Mouse (Mus musculus) heart, embryonic 13.5 days (tissue): ENCODE measurements around the gene Pip. TPM values are rescaled to one million over a fixed set of nuclear protein-coding genes. Genes with fewer than 3 reads are reported as not detected.

Experiments
- ATAC-seq: fragments of 200-750 bp; cut with Nextera tagmentation; 2 replicates; pipeline ENCODE4 v1.8.0; 2017; ENCODE audit warnings: moderate TSS enrichment; ENCODE audit not compliant: insufficient number of reproducible peaks, low FRiP score, low TSS enrichment; ENCODE audit errors: extremely low read depth
- H3K27ac ChIP-seq: fragments of 300-500 bp; sonication (generic); replicated peaks from 2 replicates; pipeline ENCODE4 v1.5.1; 2015; ENCODE audit warnings: moderate library complexity, mild to moderate bottlenecking, inconsistent platforms
- H3K27me3 ChIP-seq: fragments of 300-500 bp; sonication (generic); replicated peaks from 2 replicates; pipeline ENCODE4 v1.6.1; 2015; ENCODE audit warnings: mild to moderate bottlenecking, inconsistent platforms
- H3K36me3 ChIP-seq: fragments of 300-500 bp; sonication (generic); 2 replicates; pipeline ENCODE4 v1.6.1; 2015; ENCODE audit warnings: mild to moderate bottlenecking, inconsistent platforms
- H3K4me1 ChIP-seq: fragments of 300-500 bp; sonication (generic); 2 replicates; pipeline ENCODE4 v1.6.1; 2015; ENCODE audit warnings: inconsistent platforms
- H3K4me2 ChIP-seq: fragments of 300-500 bp; sonication (generic); 2 replicates; pipeline ENCODE4 v1.6.1; 2015; ENCODE audit warnings: inconsistent platforms, mild to moderate bottlenecking, moderate library complexity
- H3K4me3 ChIP-seq: fragments of 300-500 bp; sonication (generic); 2 replicates; pipeline ENCODE4 v1.5.1; 2015; ENCODE audit warnings: moderate library complexity, mild to moderate bottlenecking, inconsistent platforms
- H3K9ac ChIP-seq: fragments of 300-500 bp; sonication (generic); 2 replicates; pipeline ENCODE4 v1.6.1; 2015; ENCODE audit warnings: inconsistent platforms, mild to moderate bottlenecking, moderate library complexity
- H3K9me3 ChIP-seq: fragments of 300-500 bp; sonication (generic); 2 replicates; pipeline ENCODE4 v1.6.1; 2016; ENCODE audit warnings: inconsistent platforms
- WGBS: fragments of 180-500 bp; shearing (Covaris S2); methylation state at CpG from one replicate; pipeline ENCODE4 v1.1.7; 2015; ENCODE audit warnings: mixed read lengths; 5-methylcytosine and 5-hydroxymethylcytosine counted together
- polyA plus RNA-seq: library from polyadenylated mRNA; unstranded; fragments of >200 nt; fragmentation: Nextera tagmentation; extraction: Ambion mirVana; gene quantifications from 2 replicates; pipeline ENCODE4 v1.2.1, GENCODE M21; 2015

The Pip gene
- not detected in 2 replicates for polyA plus RNA-seq

DNA sequence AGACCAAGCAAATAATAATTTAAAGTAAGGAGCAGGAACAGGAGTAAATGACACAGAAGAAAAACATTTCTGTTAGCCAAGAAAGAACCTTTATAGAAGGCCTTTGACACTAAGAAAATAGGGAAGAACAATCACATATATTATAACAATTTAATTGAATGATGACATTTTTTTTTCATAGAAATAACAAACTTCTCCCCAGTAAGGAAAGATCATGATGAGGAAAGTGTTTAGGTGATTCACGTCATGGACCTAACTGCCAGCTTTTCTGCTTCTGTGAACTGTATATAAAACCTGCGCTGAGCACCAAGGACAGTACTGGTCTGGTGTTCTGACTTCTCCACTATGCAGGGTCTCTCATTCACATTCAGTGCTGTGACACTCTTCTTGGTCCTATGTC, at the start of gene Pip:
Gene Pip (plus strand): TSS at position 301 of the 400 bp plus-strand sequence.
- no peak for ATAC-seq

GRCm38 (mm10) chr6:41824086-41824485, 23.2 kb upstream of the Pip start:
- no peaks in the 10 kb centered on the region for H3K4me1 ChIP-seq
- H3K9ac ChIP-seq = no peak overlapping the region
- no peak for ATAC-seq
- no peaks in the 10 kb centered on the region; the same call in 1 of the 2 replicates for H3K9me3 ChIP-seq
- H3K27me3 ChIP-seq = no peaks in the 10 kb centered on the region
- H3K4me3 ChIP-seq = no peak overlapping the region
- H3K4me2 ChIP-seq = no peak overlapping the region
- no peaks in the 10 kb centered on the region for H3K36me3 ChIP-seq
- no peak overlapping the region for H3K27ac ChIP-seq

More for the DNA sequence above, at the start of gene Pip:
- H3K36me3 ChIP-seq = no peaks in the 10 kb centered on the region
- H3K9me3 ChIP-seq = no peaks in the 10 kb centered on the region
- H3K4me2 ChIP-seq = no peak within 1 kb of the TSS
- H3K9ac ChIP-seq = no peak within 1 kb of the TSS
- no peak within 1 kb of the TSS for H3K27ac ChIP-seq
- H3K4me3 ChIP-seq = no peak within 1 kb of the TSS
- H3K4me1 ChIP-seq = no peaks in the 10 kb centered on the region
- no peaks in the 10 kb centered on the region for H3K27me3 ChIP-seq
- WGBS = 66% methylated on average over 2 of the region's 2 CpGs

DNA sequence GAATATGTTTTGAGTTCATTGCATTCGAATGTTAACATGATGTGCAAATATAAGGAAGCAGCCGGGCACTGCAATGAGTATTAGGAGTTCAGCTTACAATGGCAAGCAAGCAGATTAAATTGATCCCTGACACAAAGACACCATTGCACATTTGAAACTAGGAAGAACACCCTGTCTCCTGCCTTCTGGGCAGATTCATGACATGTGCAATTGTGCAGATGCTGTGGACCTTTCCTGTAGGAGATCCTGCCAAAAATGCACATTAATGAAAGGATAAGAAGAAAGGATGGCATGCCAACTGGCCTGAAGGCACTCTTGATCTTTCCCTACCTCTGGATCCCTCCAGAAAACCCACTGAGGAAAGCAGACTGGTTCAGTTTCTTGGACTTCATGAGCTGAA, 17.8 kb upstream of the Pip start:
- H3K36me3 ChIP-seq = no peaks in the 10 kb centered on the region
- H3K4me2 ChIP-seq = no peak overlapping the region
- no peaks in the 10 kb centered on the region for H3K4me1 ChIP-seq
- H3K9me3 ChIP-seq = no peaks in the 10 kb centered on the region
- no peak overlapping the region for H3K4me3 ChIP-seq
- ATAC-seq = no peak
- WGBS = 74% methylated on average over 2 of the region's 2 CpGs
- no peak overlapping the region for H3K27ac ChIP-seq
- no peak overlapping the region for H3K9ac ChIP-seq
- no peaks in the 10 kb centered on the region for H3K27me3 ChIP-seq

- no peak for ATAC-seq
- WGBS = 71% methylated on average over 3 of the region's 3 CpGs
These were observed 5.4 kb downstream of the Pip start, which contains the start of gene Sval2 for GRCm38 (mm10) chr6:41852689-41853088. Gene Sval2 (plus strand): TSS chr6:41852989.

DNA sequence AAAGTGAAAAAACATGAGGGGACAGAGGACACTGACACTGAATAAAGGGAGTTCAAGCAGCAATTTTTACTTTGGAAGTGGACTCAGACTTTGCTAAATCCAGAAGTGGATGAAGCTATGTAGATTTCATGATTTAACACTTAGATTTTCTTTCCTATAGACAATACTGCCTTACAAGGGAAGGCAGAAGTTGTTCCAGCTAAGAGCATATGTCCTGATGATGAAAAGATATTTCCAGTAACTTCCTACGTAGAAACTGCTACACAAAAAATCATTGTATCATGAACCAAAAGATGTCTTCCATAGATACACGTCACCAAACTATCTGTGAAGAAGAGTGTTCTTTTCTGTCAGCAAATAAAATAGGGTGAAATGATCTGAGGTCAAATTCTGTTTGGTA, 16.7 kb downstream of the Pip start:
- WGBS = 61% methylated on average over 2 of the region's 2 CpGs
- no peaks in the 10 kb centered on the region for H3K4me1 ChIP-seq
- no peaks in the 10 kb centered on the region for H3K27me3 ChIP-seq
- H3K27ac ChIP-seq = no peak overlapping the region
- no peak overlapping the region for H3K9ac ChIP-seq
- H3K4me2 ChIP-seq = no peak overlapping the region
- no peak for ATAC-seq
- H3K36me3 ChIP-seq = no peaks in the 10 kb centered on the region
- H3K9me3 ChIP-seq = no peaks in the 10 kb centered on the region
- H3K4me3 ChIP-seq = no peak overlapping the region

More at GRCm38 (mm10) chr6:41852689-41853088, 5.4 kb downstream of the Pip start, which contains the start of gene Sval2:
- no peaks in the 10 kb centered on the region for H3K4me1 ChIP-seq
- H3K4me2 ChIP-seq = no peak within 1 kb of the TSS
- no peak within 1 kb of the TSS for H3K27ac ChIP-seq
- H3K27me3 ChIP-seq = no peaks in the 10 kb centered on the region
- H3K9me3 ChIP-seq = no peaks in the 10 kb centered on the region
- no peak within 1 kb of the TSS for H3K4me3 ChIP-seq
- H3K36me3 ChIP-seq = no peaks in the 10 kb centered on the region
- H3K9ac ChIP-seq = no peak within 1 kb of the TSS

Other genes starting within 250 kb of the Pip start
- 3.5 and 5.3 TPM in 2 replicates for gene Ephb6, start 242.1 kb upstream of the Pip start, polyA plus RNA-seq
- gene Trpv6, start 211.1 kb upstream of the Pip start, polyA plus RNA-seq = 0.13 and 0.14 TPM in 2 replicates
- gene Trpv5, start 166.8 kb upstream of the Pip start, polyA plus RNA-seq = not detected in 2 replicates
- gene Llcfc1, start 163.1 kb upstream of the Pip start, polyA plus RNA-seq = not detected in 2 replicates
- gene Kel, start 143.2 kb upstream of the Pip start, polyA plus RNA-seq = 11.6 and 13.5 TPM in 2 replicates
- not detected in 2 replicates for gene Olfr459, start 72.4 kb upstream of the Pip start, polyA plus RNA-seq
- gene Sval2, start 5.5 kb downstream of the Pip start, polyA plus RNA-seq = not detected in 2 replicates
- not detected in 2 replicates for gene Sval1, start 104.1 kb downstream of the Pip start, polyA plus RNA-seq
- gene Sval3, start 120.6 kb downstream of the Pip start, polyA plus RNA-seq = not detected in 2 replicates
- not detected in 2 replicates for gene Sva, start 190.9 kb downstream of the Pip start, polyA plus RNA-seq